Mouse (Mus musculus) T-helper 17 cell (primary cell): Measurements from ENCODE around the gene Mkrn3.

ENCODE experiments used
- in situ Hi-C, 2 experiments: fragments of 300-600 bp; cut with MboI, MseI; formaldehyde crosslinking; loops; 1 replicate in 1 of 2; 2 replicates in 1 of 2; pipeline ENCODE4 v1.15.1; 2025; ENCODE audit warnings: high pct_unique_total_duplicates in 2 of 2

Mkrn3 gene

GRCm38 (mm10) chr7:62382391-62382790, 37.5 kb downstream of the Mkrn3 start:
- in situ Hi-C loops = loop anchor here in 1 of 2 experiments (5.0 to 25.0 kb wide), 2 partner anchors 385 to 1770 kb away; no protein-coding TSS in a partner anchor

GRCm38 (mm10) chr7:62378529-62378928, 41.4 kb downstream of the Mkrn3 start:
- in situ Hi-C loops = loop anchor here (5.0 to 25.0 kb wide), 2 partner anchors 1651 to 1766 kb away; no protein-coding TSS in a partner anchor

DNA sequence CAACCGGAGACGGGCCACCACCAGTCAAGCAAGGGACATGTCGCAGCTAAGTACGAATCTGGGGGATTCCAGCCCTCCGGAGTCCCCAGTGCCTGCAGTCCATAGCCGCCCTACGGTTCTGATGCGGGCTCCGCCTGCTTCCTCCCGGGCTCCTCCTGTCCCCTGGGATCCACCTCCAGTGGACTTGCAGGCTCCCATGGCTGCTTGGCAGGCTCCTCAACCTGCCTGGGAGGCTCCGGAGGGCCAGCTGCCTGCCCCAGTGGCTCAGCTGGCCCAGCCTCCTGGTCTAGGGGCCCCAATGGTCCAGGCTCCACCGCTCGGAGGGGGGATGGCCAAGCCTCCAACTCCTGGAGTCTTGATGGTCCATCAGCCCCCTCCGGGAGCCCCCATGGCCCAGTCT, 42.6 kb downstream of the Mkrn3 start:
- in situ Hi-C loops = loop anchor here (5.0 to 25.0 kb wide), 2 partner anchors 1650 to 1765 kb away; no protein-coding TSS in a partner anchor

- in situ Hi-C loops = loop anchor here (5.0 to 25.0 kb wide), 2 partner anchors 1649 to 1764 kb away; no protein-coding TSS in a partner anchor
Observed at GRCm38 (mm10) chr7:62376510-62377304, 43.2 kb downstream of the Mkrn3 start, which contains the start of gene Magel2. Magel2 (plus strand) TSS chr7:62377010.

GRCm38 (mm10) chr7:62375658-62376057, 44.3 kb downstream of the Mkrn3 start:
- in situ Hi-C loops = loop anchor here (5.0 to 25.0 kb wide), 2 partner anchors 1648 to 1763 kb away; no protein-coding TSS in a partner anchor
